Mouse (Mus musculus) layer of hippocampus, adult 9-11 months (tissue): Measurements from ENCODE around the gene Elovl5.

Experiments used
- DNase-seq: peaks from one replicate; pipeline ENCODE4 v3.0.0; 2022

Gene Elovl5

GRCm38 (mm10) chr9:77929296-77929695 is 12.1 kb downstream of the Elovl5 start:
- no peak for DNase-seq

- DNase-seq = no peak
These were observed 13.1 kb downstream of the Elovl5 start for GRCm38 (mm10) chr9:77930036-77930859.

- no peak for DNase-seq
These were observed 13.7 kb downstream of the Elovl5 start for GRCm38 (mm10) chr9:77930860-77931184.

GRCm38 (mm10) chr9:77931740-77932139 is 14.6 kb downstream of the Elovl5 start:
- no peak for DNase-seq

GRCm38 (mm10) chr9:77935818-77936611 is 18.9 kb downstream of the Elovl5 start:
- DNase-seq = no peak

- no peak for DNase-seq
These were observed 20.7 kb downstream of the Elovl5 start for GRCm38 (mm10) chr9:77937875-77938274.

- no peak for DNase-seq
These were observed 21.8 kb downstream of the Elovl5 start for GRCm38 (mm10) chr9:77938761-77939553.

- no peak for DNase-seq
These were observed 22.4 kb downstream of the Elovl5 start for GRCm38 (mm10) chr9:77939554-77939920.

- no peak for DNase-seq
These were observed 23.9 kb downstream of the Elovl5 start for GRCm38 (mm10) chr9:77941058-77941457.

GRCm38 (mm10) chr9:77941836-77942235 is 24.7 kb downstream of the Elovl5 start:
- DNase-seq = no peak

GRCm38 (mm10) chr9:77942411-77942810 is 25.2 kb downstream of the Elovl5 start:
- no peak for DNase-seq

- no peak for DNase-seq
These were observed 26.2 kb downstream of the Elovl5 start for GRCm38 (mm10) chr9:77943316-77943715.

- no peak for DNase-seq
These were observed 27.0 kb downstream of the Elovl5 start for GRCm38 (mm10) chr9:77944195-77944594.

- no peak for DNase-seq
These were observed 28.9 kb downstream of the Elovl5 start for GRCm38 (mm10) chr9:77945792-77946666.

GRCm38 (mm10) chr9:77948214-77948613 is 31.1 kb downstream of the Elovl5 start:
- DNase-seq = no peak

- DNase-seq = no peak
These were observed 32.6 kb downstream of the Elovl5 start for GRCm38 (mm10) chr9:77949753-77950268.

- no peak for DNase-seq
These were observed 33.8 kb downstream of the Elovl5 start for GRCm38 (mm10) chr9:77950841-77951475.

GRCm38 (mm10) chr9:77951971-77952370 is 34.8 kb downstream of the Elovl5 start:
- no peak for DNase-seq

- DNase-seq = no peak
These were observed 35.9 kb downstream of the Elovl5 start for GRCm38 (mm10) chr9:77953053-77953452.

- no peak for DNase-seq
These were observed 37.3 kb downstream of the Elovl5 start for GRCm38 (mm10) chr9:77954496-77954895.

- no peak for DNase-seq
These were observed 37.8 kb downstream of the Elovl5 start for GRCm38 (mm10) chr9:77954981-77955380.

GRCm38 (mm10) chr9:77955511-77955910 is 38.3 kb downstream of the Elovl5 start:
- DNase-seq = no peak
